Mouse (Mus musculus): ENCODE data around the gene BC048671.

DNA sequence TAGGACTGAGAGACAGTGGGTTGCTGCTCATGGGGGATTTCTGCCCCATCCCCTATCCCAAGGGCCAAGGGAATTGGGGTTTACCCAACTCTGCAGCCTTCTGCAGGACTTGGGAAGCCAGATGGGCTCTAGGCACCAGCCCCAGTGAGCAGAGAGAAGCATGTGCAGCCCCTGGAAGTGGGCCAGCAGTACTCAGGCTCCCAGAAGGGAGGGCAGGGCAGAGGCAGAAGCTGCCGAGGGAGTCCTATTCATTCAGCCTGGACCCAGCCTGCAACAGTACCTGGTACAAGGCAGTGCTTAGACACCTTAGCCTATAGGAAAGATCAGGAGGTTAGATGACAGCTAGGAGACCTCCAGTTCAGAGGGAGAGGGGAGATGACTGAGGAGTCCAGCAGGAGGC is 28.9 kb downstream of the BC048671 start:
- TF ChIP-seq ZNF384 (IDR thresholded peaks at IDR 0.05; ENCODE audit: low read depth, low read length) (no peak), CHD2 (IDR thresholded peaks at IDR 0.05; ENCODE audit: low read depth, low read length) (no peak)

Data from ES-E14 (cell line).